Mouse (Mus musculus) regulatory T cell (primary cell): Measurements from ENCODE around the gene Fbxo33.
"Not testable (repeated sequence)": the region's sequence is repeated elsewhere in the genome, so short reads cannot be mapped to it uniquely, and the experiment has no call there.

ENCODE experiments used
- in situ Hi-C: fragments of 300-600 bp; cut with MboI, MseI; formaldehyde crosslinking; loops from one replicate; pipeline ENCODE4 v1.15.1; 2025; ENCODE audit warnings: high pct_unique_total_duplicates

Gene Fbxo33

GRCm38 (mm10) chr12:59219325-59220225 lies at the start of gene Fbxo33:
Fbxo33 (minus strand) TSS chr12:59219725.
- in situ Hi-C loops: loop anchor here (25.0 kb wide), 1 partner anchor 157 kb away; the partner anchor contains the start of genes Pnn and Trappc6b

GRCm38 (mm10) chr12:59265942-59266231 lies 46.4 kb upstream of the Fbxo33 start:
- in situ Hi-C loops: no loop called here

DNA sequence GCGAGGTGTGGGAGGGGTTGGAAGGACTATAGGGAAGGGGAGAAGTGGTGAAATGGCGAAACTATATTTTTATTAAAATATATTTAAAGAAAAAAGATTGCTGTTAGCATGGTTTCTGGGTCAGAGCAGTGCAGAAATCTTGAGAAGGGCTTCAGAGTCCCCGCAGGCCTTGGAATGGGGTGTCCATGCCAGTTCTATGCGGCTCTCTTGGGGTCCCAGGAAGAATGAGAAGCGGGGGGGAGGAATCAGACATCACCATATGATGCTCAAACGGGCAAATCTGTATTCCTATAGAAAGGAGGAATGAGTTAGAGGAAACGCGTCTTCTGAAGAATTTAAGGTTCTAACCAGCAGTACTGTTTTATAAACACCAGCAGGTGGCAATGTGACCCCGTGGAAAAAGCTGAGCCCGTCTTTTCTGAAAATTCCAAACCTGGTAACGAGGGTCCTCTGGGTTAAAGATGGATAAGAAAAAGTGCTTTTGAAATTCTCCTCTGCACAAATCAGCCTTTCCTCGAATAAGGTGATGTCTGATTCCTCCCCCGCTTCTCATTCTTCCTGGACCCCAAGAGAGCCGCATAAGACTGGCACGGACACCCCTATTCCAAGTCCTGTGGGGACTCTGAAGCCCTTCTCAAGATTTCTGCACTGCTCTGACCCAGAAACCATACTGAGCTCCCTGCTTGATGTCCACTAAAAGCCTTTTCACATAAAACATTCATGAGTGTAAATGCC lies 45.8 kb upstream of the Fbxo33 start:
- in situ Hi-C loops: no loop called here

DNA sequence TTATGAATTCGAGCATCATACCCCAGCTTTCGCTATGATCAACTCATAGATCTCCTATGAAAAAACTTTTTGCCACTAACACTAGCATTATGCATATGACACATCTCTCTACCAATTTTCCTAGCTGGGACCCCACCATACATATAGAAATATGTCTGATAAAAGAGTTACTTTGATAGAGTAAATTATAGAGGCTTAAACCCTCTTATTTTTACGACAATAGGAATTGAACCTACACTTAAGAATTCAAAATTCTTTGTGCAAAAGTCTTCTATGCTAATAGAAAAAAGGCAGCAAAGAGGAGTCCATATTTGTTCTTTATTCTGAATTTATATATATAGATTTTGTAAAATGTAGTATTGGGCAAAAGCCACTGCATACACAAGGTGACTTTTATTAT lies 43.3 kb upstream of the Fbxo33 start:
- in situ Hi-C loops: no loop called here

GRCm38 (mm10) chr12:59260798-59261197 lies 41.3 kb upstream of the Fbxo33 start:
- in situ Hi-C loops: no loop called here

DNA sequence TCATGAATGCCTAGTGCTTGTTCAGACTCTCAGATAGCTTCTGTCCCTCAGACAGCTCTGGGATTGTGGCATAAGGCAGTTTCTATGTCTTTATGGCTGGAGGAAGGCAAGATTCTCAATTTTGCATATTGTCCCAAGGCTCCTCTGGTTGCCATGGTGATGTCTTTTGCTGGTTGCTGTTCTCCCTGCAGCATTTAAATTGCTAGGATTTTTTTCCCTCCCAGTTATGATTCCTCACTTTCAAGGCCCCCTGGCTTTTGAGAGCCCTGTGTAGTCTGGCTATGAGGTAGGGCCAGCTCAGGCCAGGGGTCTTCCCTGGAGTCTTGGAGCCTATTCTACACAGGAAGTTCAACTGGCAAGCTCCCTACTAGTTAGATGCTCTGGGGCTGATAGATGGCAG lies 40.8 kb upstream of the Fbxo33 start:
- in situ Hi-C loops: no loop called here

DNA sequence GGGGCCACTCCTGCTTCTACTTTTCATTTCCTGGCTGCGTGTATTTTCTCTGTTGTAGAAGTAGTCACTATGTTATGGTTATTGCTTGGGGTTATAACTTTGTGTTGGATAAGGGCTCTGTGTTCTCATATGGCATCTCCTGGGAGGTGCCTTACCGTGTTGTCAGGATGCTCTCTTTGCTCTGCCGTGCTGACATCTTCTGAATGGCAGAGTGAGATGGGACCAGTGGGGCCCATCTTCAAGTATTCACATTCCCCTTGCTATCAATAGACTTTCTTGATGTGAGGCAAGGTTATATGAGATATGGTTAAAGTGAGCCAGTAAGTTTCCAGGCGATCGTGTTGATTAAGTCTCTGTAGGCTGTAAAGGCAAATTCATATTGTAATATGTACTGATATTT lies 39.5 kb upstream of the Fbxo33 start:
- in situ Hi-C loops: loop anchor here (10.0 kb wide), 1 partner anchor 1494 kb away; no protein-coding TSS in a partner anchor

DNA sequence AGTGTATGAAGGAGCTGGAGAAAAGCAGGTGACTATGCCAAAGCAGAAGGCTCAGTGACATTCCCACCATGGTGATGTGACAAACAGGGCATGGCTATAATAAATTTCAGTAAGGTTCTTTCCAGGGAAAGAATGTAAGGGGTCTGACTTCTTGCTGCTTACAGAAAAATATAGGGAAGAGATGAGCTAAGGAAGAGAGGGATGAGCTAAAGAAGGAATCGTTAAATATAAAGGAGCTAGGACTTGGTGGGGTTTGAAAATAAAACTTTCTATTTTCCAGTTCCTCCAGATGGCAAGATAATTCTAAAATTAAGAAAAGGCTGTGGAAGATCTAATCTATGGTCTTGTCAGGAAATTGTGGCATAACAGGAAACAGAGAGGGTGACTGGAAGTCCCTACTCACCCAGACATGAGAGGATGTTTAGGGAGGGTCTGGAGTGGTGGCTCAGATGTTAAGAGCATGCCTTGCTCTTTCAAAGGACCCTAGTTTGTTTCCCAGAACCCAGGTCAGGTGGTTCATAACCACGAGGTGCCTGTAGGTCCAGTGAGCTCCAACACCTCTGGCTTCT lies 30.8 kb upstream of the Fbxo33 start:
- in situ Hi-C loops: loop anchor here (10.0 kb wide), 1 partner anchor 1486 kb away; no protein-coding TSS in a partner anchor

GRCm38 (mm10) chr12:59248969-59249368 lies 29.4 kb upstream of the Fbxo33 start:
- in situ Hi-C loops: no loop called here

DNA sequence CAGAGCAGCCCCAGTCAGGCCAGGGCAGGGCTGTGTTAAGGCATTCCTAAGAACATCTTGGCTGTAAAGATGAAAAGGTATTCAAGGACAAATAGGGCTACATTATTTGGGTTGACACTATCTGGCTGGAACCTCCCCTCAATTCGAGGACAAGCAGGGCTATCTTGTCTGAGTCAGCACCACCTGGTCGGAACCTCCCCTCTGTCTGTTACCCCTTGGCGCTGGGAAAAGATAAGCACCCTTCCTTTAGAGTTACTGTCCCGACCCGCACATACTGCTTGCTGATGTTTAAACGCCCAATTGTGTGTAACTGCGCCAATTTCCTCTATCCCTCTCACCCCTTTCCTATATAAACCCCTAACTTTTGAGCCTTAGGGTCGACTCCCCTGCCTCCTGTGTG lies 21.5 kb upstream of the Fbxo33 start:
- in situ Hi-C loops: not testable (repeated sequence)

GRCm38 (mm10) chr12:59238434-59238833 lies 18.9 kb upstream of the Fbxo33 start:
- in situ Hi-C loops: no loop called here

DNA sequence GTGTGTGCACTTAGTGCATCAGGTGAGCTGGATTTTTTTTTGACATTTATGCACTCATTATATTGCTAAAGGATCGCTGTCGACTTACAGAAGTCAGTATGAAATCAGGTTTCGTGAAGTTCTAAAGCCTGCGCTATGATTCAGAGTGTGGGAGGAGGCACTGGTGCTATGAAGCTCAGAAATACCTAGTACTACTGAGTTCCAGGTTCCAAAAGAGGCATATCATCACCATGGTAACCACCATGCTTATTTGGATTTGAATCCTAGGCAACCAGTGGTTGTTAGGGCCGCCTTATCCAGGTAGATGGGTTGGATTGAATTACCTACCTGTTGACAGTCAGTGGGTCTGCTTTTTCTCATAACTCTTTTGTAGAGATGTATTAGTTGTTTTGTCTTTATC lies 8.9 kb upstream of the Fbxo33 start:
- in situ Hi-C loops: no loop called here

- in situ Hi-C loops: loop anchor here (25.0 kb wide), 1 partner anchor 156 kb away; the partner anchor contains the start of genes Pnn and Trappc6b
These were observed 744 bp downstream of the Fbxo33 start for GRCm38 (mm10) chr12:59218640-59219321.

DNA sequence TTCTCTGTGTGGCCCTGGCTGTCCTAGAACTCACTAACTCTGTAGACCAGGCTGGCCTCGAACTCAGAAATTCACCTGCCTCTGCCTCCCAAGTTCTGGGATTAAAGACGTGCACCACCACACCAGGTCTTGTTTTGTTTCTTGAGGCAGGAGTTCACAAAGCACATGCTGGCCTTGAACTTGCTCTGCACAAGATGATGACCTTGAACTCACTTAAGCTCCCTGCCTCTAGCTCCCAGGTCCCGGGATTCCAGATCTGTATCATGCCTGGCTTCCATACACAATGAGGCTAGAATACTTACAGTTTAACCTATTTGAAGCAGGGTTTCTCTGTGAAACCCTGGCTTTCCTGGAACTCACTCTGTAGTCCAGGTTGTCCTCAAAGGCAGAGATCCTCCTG lies 2.2 kb downstream of the Fbxo33 start:
- in situ Hi-C loops: loop anchor here (25.0 kb wide), 1 partner anchor 155 kb away; the partner anchor contains the start of genes Pnn and Trappc6b

- in situ Hi-C loops: loop anchor here (25.0 kb wide), 1 partner anchor 154 kb away; the partner anchor contains the start of genes Pnn and Trappc6b
These were observed 2.8 kb downstream of the Fbxo33 start for GRCm38 (mm10) chr12:59216676-59217266.

- in situ Hi-C loops: loop anchor here (25.0 kb wide), 1 partner anchor 154 kb away; the partner anchor contains the start of genes Pnn and Trappc6b
These were observed 3.3 kb downstream of the Fbxo33 start for GRCm38 (mm10) chr12:59216176-59216575.

DNA sequence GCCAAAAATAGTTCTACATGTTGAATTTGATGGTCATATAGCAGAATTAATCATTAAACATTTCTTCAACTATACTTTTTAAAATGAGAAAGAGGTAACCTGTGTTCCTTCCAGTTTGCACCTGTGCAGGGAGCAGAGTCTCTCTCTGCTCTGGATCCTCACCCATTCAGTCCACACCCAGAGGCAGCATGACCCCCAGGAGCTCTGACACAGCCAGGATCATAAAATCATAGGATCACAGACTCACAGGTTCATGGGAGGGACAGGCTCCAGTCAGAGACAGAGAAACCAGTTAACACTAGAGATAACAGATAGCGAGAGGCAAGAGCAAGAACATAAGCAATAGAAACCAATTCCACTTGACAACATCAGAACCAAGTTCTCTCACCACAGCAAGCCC lies 11.7 kb downstream of the Fbxo33 start:
- in situ Hi-C loops: loop anchor here (25.0 kb wide), 1 partner anchor 146 kb away; the partner anchor contains the start of genes Pnn and Trappc6b

GRCm38 (mm10) chr12:59207000-59207390 lies 12.5 kb downstream of the Fbxo33 start:
- in situ Hi-C loops: loop anchor here (25.0 kb wide), 1 partner anchor 145 kb away; the partner anchor contains the start of genes Pnn and Trappc6b

DNA sequence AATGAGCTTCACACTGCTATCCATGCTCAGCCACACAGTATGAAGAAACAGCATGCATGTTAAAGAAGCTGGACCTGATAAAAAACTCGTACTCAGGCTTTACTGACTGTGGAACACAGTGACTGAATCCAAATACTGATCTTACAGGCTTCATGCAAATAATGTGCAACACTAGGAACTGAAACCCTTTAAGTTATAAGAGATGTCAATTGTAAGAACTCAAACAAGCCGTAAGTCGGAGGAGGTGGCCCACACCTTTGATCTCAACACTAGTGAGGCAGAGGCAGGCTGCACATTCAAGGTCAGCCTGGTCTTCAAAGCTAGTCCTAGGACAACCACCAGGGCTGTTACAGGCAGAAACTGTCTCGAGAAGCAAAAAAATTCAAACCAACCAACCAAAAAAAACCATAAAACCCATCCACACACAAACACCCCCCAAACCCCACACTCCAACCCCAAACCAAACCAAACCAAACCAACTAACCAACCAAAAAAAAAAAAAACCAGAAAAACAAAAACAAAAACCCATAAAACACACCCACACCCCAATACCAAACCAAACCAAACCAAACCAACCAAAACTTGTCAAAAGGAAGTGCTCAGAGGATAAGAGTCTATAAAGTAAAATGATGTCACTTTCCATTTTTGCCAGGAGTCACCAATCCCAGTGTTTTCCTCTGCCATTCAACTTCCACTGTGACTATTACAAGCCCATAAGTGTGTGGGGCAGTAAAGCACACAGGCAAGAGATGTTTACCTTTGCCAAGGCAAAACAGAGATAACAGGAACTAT lies 13.1 kb downstream of the Fbxo33 start:
- in situ Hi-C loops: loop anchor here (25.0 kb wide), 1 partner anchor 144 kb away; the partner anchor contains the start of genes Pnn and Trappc6b

- in situ Hi-C loops: loop anchor here (25.0 kb wide), 1 partner anchor 143 kb away; the partner anchor contains the start of genes Pnn and Trappc6b
These were observed 14.0 kb downstream of the Fbxo33 start for GRCm38 (mm10) chr12:59205571-59205970.
